Mouse (Mus musculus): ENCODE data around the gene Snx15. TPM values are rescaled to one million over a fixed set of nuclear protein-coding genes. Genes with fewer than 3 reads are reported as not detected.

The Snx15 gene
- polyA plus RNA-seq, 1 experiment from 2014 or later, result 33.1 TPM

GRCm38 (mm10) chr19:6117986-6118676 lies 10.0 kb downstream of the Snx15 start, which contains the start of gene Sac3d1:
Gene Sac3d1 (minus strand): TSS chr19:6118650.
- peaks cover 22% of the 10 kb centered on the region for H3K4me1 ChIP-seq
- H3K4me2 ChIP-seq, result peak within 1 kb of the TSS; percentile 85
- peak within 1 kb of the TSS; percentile 70 for H3K4me3 ChIP-seq
- peak within 1 kb of the TSS; percentile 99 for H3K27ac ChIP-seq
- H3K36me3 ChIP-seq, result peaks cover 25% of the 10 kb centered on the region
- H3K9me3 ChIP-seq, result no peaks in the 10 kb centered on the region
- H3K27me3 ChIP-seq, result no peaks in the 10 kb centered on the region
- peak within 1 kb of the TSS; percentile 81 for H3K9ac ChIP-seq
- peak; percentile 87 for ATAC-seq (ENCODE audit: borderline replicate concordance, extremely low read depth, low FRiP score, low TSS enrichment)
- under 1% methylated on average over 76 of the region's 77 CpGs for WGBS

GRCm38 (mm10) chr19:6117346-6117985 lies 10.6 kb downstream of the Snx15 start:
- 3% methylated on average over 32 of the region's 32 CpGs for WGBS
- peaks cover 25% of the 10 kb centered on the region for H3K36me3 ChIP-seq
- peaks cover 22% of the 10 kb centered on the region for H3K4me1 ChIP-seq
- peak overlapping the region; percentile 85 for H3K4me2 ChIP-seq
- H3K9me3 ChIP-seq, result no peaks in the 10 kb centered on the region
- peak overlapping the region; percentile 70 for H3K4me3 ChIP-seq
- ATAC-seq (ENCODE audit: borderline replicate concordance, extremely low read depth, low FRiP score, low TSS enrichment), result no peak
- no peaks in the 10 kb centered on the region for H3K27me3 ChIP-seq
- H3K9ac ChIP-seq, result peak overlapping the region; percentile 81
- H3K27ac ChIP-seq, result peak overlapping the region; percentile 99

GRCm38 (mm10) chr19:6116113-6116850 lies 11.8 kb downstream of the Snx15 start:
- Histone ChIP-seq H3K9me3 (no peaks in the 10 kb centered on the region), H3K4me2 (peak overlapping the region; percentile 85; the same call in 1 of the 2 replicates), H3K36me3 (peaks cover 25% of the 10 kb centered on the region), H3K4me3 (0 out of 2 replicates have a peak overlapping the region, but pooled peaks have one; percentile 6), H3K27me3 (no peaks in the 10 kb centered on the region), H3K9ac (0 out of 2 replicates have a peak overlapping the region, but pooled peaks have one; percentile 2), H3K27ac (no peak overlapping the region), H3K4me1 (peaks cover 22% of the 10 kb centered on the region)
- no peak for ATAC-seq (ENCODE audit: borderline replicate concordance, extremely low read depth, low FRiP score, low TSS enrichment)
- 87% methylated on average over 15 of the region's 15 CpGs for WGBS

GRCm38 (mm10) chr19:6113116-6113515 lies 15.0 kb downstream of the Snx15 start:
- no peak overlapping the region for H3K4me3 ChIP-seq
- 29% methylated on average over 6 of the region's 6 CpGs for WGBS
- no peak overlapping the region for H3K9ac ChIP-seq
- peaks cover 25% of the 10 kb centered on the region for H3K36me3 ChIP-seq
- no peak overlapping the region for H3K4me2 ChIP-seq
- peaks cover 14% of the 10 kb centered on the region for H3K4me1 ChIP-seq
- no peak for ATAC-seq (ENCODE audit: borderline replicate concordance, extremely low read depth, low FRiP score, low TSS enrichment)
- no peak overlapping the region for H3K27ac ChIP-seq
- H3K27me3 ChIP-seq, result no peaks in the 10 kb centered on the region
- no peaks in the 10 kb centered on the region for H3K9me3 ChIP-seq

GRCm38 (mm10) chr19:6105586-6105985 lies 22.5 kb downstream of the Snx15 start, which contains the start of gene Naaladl1:
Gene Naaladl1 (plus strand): TSS chr19:6105782.
- 82% methylated on average over 7 of the region's 7 CpGs for WGBS
- ATAC-seq (ENCODE audit: borderline replicate concordance, extremely low read depth, low FRiP score, low TSS enrichment), result no peak
- no peaks in the 10 kb centered on the region for H3K27me3 ChIP-seq
- no peak within 1 kb of the TSS for H3K9ac ChIP-seq
- H3K4me1 ChIP-seq, result no peaks in the 10 kb centered on the region
- H3K4me3 ChIP-seq, result no peak within 1 kb of the TSS
- H3K27ac ChIP-seq, result no peak within 1 kb of the TSS
- H3K36me3 ChIP-seq, result no peaks in the 10 kb centered on the region
- H3K9me3 ChIP-seq, result no peaks in the 10 kb centered on the region
- H3K4me2 ChIP-seq, result no peak within 1 kb of the TSS

- Histone ChIP-seq H3K27ac (no peak overlapping the region), H3K9me3 (no peaks in the 10 kb centered on the region), H3K36me3 (no peaks in the 10 kb centered on the region), H3K27me3 (no peaks in the 10 kb centered on the region), H3K4me2 (no peak overlapping the region), H3K4me3 (no peak overlapping the region), H3K9ac (no peak overlapping the region), H3K4me1 (no peaks in the 10 kb centered on the region)
- WGBS, result 75% methylated on average over 4 of the region's 4 CpGs
- ATAC-seq (ENCODE audit: borderline replicate concordance, extremely low read depth, low FRiP score, low TSS enrichment), result no peak
Observed at GRCm38 (mm10) chr19:6104476-6104875, 23.6 kb downstream of the Snx15 start.

- Histone ChIP-seq H3K4me1 (no peaks in the 10 kb centered on the region), H3K9me3 (no peaks in the 10 kb centered on the region), H3K9ac (no peak overlapping the region), H3K4me2 (no peak overlapping the region), H3K4me3 (no peak overlapping the region), H3K27ac (no peak overlapping the region), H3K27me3 (no peaks in the 10 kb centered on the region), H3K36me3 (no peaks in the 10 kb centered on the region; the same call in 1 of the 2 replicates)
- no peak for ATAC-seq (ENCODE audit: borderline replicate concordance, extremely low read depth, low FRiP score, low TSS enrichment)
- 71% methylated on average over 6 of the region's 6 CpGs for WGBS
Observed at GRCm38 (mm10) chr19:6102169-6102853, 25.8 kb downstream of the Snx15 start.

GRCm38 (mm10) chr19:6101186-6101585 lies 26.9 kb downstream of the Snx15 start:
- no peak overlapping the region for H3K4me2 ChIP-seq
- H3K9me3 ChIP-seq, result no peaks in the 10 kb centered on the region
- ATAC-seq (ENCODE audit: borderline replicate concordance, extremely low read depth, low FRiP score, low TSS enrichment), result no peak
- no peaks in the 10 kb centered on the region for H3K27me3 ChIP-seq
- H3K9ac ChIP-seq, result no peak overlapping the region
- no peak overlapping the region for H3K4me3 ChIP-seq
- H3K27ac ChIP-seq, result no peak overlapping the region
- WGBS, result 57% methylated on average over 6 of the region's 6 CpGs
- no peaks in the 10 kb centered on the region for H3K4me1 ChIP-seq
- H3K36me3 ChIP-seq, result no peaks in the 10 kb centered on the region; the same call in 1 of the 2 replicates

GRCm38 (mm10) chr19:6097847-6098246 lies 30.3 kb downstream of the Snx15 start:
- no peak overlapping the region for H3K27ac ChIP-seq
- H3K4me2 ChIP-seq, result no peak overlapping the region
- WGBS, result 73% methylated on average over 3 of the region's 3 CpGs
- H3K9ac ChIP-seq, result no peak overlapping the region
- H3K4me3 ChIP-seq, result no peak overlapping the region
- ATAC-seq (ENCODE audit: borderline replicate concordance, extremely low read depth, low FRiP score, low TSS enrichment), result no peak
- no peaks in the 10 kb centered on the region for H3K4me1 ChIP-seq
- peaks cover 24% of the 10 kb centered on the region for H3K36me3 ChIP-seq
- no peaks in the 10 kb centered on the region for H3K9me3 ChIP-seq
- H3K27me3 ChIP-seq, result no peaks in the 10 kb centered on the region

GRCm38 (mm10) chr19:6094119-6094518 lies 34.0 kb downstream of the Snx15 start, which contains the start of gene AC131692.1:
Gene AC131692.1 (plus strand): TSS chr19:6094419.
- H3K9ac ChIP-seq, result no peak within 1 kb of the TSS
- H3K4me3 ChIP-seq, result no peak within 1 kb of the TSS
- no peaks in the 10 kb centered on the region for H3K27me3 ChIP-seq
- H3K27ac ChIP-seq, result no peak within 1 kb of the TSS
- H3K4me1 ChIP-seq, result no peaks in the 10 kb centered on the region
- peaks cover 60% of the 10 kb centered on the region for H3K36me3 ChIP-seq
- no peak for ATAC-seq (ENCODE audit: borderline replicate concordance, extremely low read depth, low FRiP score, low TSS enrichment)
- H3K9me3 ChIP-seq, result no peaks in the 10 kb centered on the region
- 87% methylated on average over 7 of the region's 7 CpGs for WGBS
- no peak within 1 kb of the TSS for H3K4me2 ChIP-seq

GRCm38 (mm10) chr19:6088841-6089240 lies 39.3 kb downstream of the Snx15 start:
- peaks cover 69% of the 10 kb centered on the region for H3K36me3 ChIP-seq
- ATAC-seq (ENCODE audit: borderline replicate concordance, extremely low read depth, low FRiP score, low TSS enrichment), result no peak
- 91% methylated on average over 13 of the region's 13 CpGs for WGBS
- H3K4me3 ChIP-seq, result no peak overlapping the region
- H3K9me3 ChIP-seq, result no peaks in the 10 kb centered on the region
- H3K27me3 ChIP-seq, result no peaks in the 10 kb centered on the region
- H3K9ac ChIP-seq, result no peak overlapping the region
- no peak overlapping the region for H3K4me2 ChIP-seq
- peaks cover 15% of the 10 kb centered on the region for H3K4me1 ChIP-seq
- no peak overlapping the region for H3K27ac ChIP-seq
